Mouse (Mus musculus) kidney, embryonic 15.5 days (tissue): ENCODE data around the gene Map3k11. TPM values are rescaled to one million over a fixed set of nuclear protein-coding genes. Genes with fewer than 3 reads are reported as not detected.

Source experiments
- ATAC-seq: fragments of 200-750 bp; cut with Nextera tagmentation; replicated peaks from 2 replicates; pipeline ENCODE4 v1.8.0; 2017; ENCODE audit warnings: moderate TSS enrichment; ENCODE audit not compliant: low FRiP score
- H3K27ac ChIP-seq: fragments of 300-500 bp; sonication (generic); 2 replicates; pipeline ENCODE4 v1.5.1; 2015; ENCODE audit warnings: mild to moderate bottlenecking, inconsistent platforms
- H3K27me3 ChIP-seq: fragments of 300-500 bp; sonication (generic); 2 replicates; pipeline ENCODE4 v1.6.1; 2015; ENCODE audit warnings: inconsistent platforms
- H3K36me3 ChIP-seq: fragments of 300-500 bp; sonication (generic); 2 replicates; pipeline ENCODE4 v1.6.1; 2015; ENCODE audit warnings: inconsistent platforms
- H3K4me1 ChIP-seq: fragments of 300-500 bp; sonication (generic); 2 replicates; pipeline ENCODE4 v1.6.1; 2015; ENCODE audit warnings: inconsistent platforms
- H3K4me2 ChIP-seq: fragments of 300-500 bp; sonication (generic); 2 replicates; pipeline ENCODE4 v1.6.1; 2015; ENCODE audit warnings: moderate library complexity, mild to moderate bottlenecking, inconsistent platforms
- H3K4me3 ChIP-seq: fragments of 300-500 bp; sonication (generic); replicated peaks from 2 replicates; pipeline ENCODE4 v1.5.1; 2015; ENCODE audit warnings: mild to moderate bottlenecking, inconsistent platforms
- H3K9ac ChIP-seq: fragments of 300-500 bp; sonication (generic); 2 replicates; pipeline ENCODE4 v1.6.1; 2015; ENCODE audit warnings: mild to moderate bottlenecking, inconsistent platforms
- H3K9me3 ChIP-seq: fragments of 300-500 bp; sonication (generic); replicated peaks from 2 replicates; pipeline ENCODE4 v1.6.1; 2016; ENCODE audit warnings: inconsistent platforms
- WGBS: fragments of 180-500 bp; shearing (Covaris S2); methylation state at CpG from one replicate; pipeline ENCODE4 v1.1.7; 2015; ENCODE audit warnings: mixed read lengths; 5-methylcytosine and 5-hydroxymethylcytosine counted together
- polyA plus RNA-seq: library from polyadenylated mRNA; unstranded; fragments of >200 nt; fragmentation: Nextera tagmentation; extraction: Ambion mirVana; gene quantifications from 2 replicates; pipeline ENCODE4 v1.2.1, GENCODE M21; 2015

The Map3k11 gene
- polyA plus RNA-seq, 1 experiment from 2014 or later, result 43.2 TPM

- H3K36me3 ChIP-seq, result peaks cover 64% of the 10 kb centered on the region
- H3K4me2 ChIP-seq, result no peak overlapping the region
- 59% methylated on average over 10 of the region's 10 CpGs for WGBS
- H3K9me3 ChIP-seq, result no peaks in the 10 kb centered on the region
- ATAC-seq, result no peak
- no peaks in the 10 kb centered on the region for H3K27me3 ChIP-seq
- H3K4me3 ChIP-seq, result no peak overlapping the region
- H3K4me1 ChIP-seq, result peaks cover 46% of the 10 kb centered on the region
- H3K27ac ChIP-seq, result no peak overlapping the region
- H3K9ac ChIP-seq, result no peak overlapping the region
Observed at GRCm38 (mm10) chr19:5716955-5717354, 28.4 kb downstream of the Map3k11 start.

GRCm38 (mm10) chr19:5721233-5721632 is 32.7 kb downstream of the Map3k11 start:
- H3K4me1 ChIP-seq, result peaks cover 34% of the 10 kb centered on the region
- no peak overlapping the region for H3K27ac ChIP-seq
- no peak for ATAC-seq
- 93% methylated on average over 6 of the region's 6 CpGs for WGBS
- peaks cover 66% of the 10 kb centered on the region for H3K36me3 ChIP-seq
- H3K4me3 ChIP-seq, result no peak overlapping the region
- no peak overlapping the region for H3K9ac ChIP-seq
- H3K4me2 ChIP-seq, result no peak overlapping the region
- H3K27me3 ChIP-seq, result no peaks in the 10 kb centered on the region
- no peaks in the 10 kb centered on the region for H3K9me3 ChIP-seq

DNA sequence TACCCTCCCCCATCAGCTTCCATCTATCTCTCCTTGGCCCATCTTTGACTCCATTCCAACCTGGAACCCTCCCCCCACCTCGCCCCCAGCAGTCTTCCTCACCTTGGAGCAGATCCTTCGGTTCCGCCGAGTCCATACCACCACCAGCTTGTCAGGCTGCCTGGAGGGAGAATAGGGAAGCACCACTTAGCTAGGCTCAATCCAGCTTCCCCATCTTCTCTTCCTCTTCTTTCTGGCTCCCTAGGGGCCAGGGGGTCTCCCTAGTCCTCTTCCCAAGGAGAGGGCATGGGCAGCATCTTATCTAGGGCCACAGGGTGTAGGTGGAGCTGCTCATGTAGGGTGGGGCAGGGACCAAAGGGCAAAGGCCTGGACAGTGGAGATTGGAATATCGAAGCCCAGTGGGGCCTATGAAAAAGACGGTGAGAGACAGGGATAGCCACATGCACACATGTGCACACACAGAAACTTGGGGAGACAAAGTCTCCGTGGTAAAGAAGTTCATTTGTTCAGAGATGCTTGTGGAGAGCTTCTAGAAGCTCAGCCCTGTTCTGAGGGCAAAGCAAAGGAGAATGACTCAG is 34.4 kb downstream of the Map3k11 start:
- no peak overlapping the region for H3K4me3 ChIP-seq
- no peak overlapping the region for H3K9ac ChIP-seq
- no peaks in the 10 kb centered on the region for H3K9me3 ChIP-seq
- H3K4me1 ChIP-seq, result peaks cover 41% of the 10 kb centered on the region
- no peak for ATAC-seq
- H3K27me3 ChIP-seq, result no peaks in the 10 kb centered on the region
- peaks cover 55% of the 10 kb centered on the region for H3K36me3 ChIP-seq
- 88% methylated on average over 7 of the region's 7 CpGs for WGBS
- H3K4me2 ChIP-seq, result no peak overlapping the region
- H3K27ac ChIP-seq, result no peak overlapping the region

DNA sequence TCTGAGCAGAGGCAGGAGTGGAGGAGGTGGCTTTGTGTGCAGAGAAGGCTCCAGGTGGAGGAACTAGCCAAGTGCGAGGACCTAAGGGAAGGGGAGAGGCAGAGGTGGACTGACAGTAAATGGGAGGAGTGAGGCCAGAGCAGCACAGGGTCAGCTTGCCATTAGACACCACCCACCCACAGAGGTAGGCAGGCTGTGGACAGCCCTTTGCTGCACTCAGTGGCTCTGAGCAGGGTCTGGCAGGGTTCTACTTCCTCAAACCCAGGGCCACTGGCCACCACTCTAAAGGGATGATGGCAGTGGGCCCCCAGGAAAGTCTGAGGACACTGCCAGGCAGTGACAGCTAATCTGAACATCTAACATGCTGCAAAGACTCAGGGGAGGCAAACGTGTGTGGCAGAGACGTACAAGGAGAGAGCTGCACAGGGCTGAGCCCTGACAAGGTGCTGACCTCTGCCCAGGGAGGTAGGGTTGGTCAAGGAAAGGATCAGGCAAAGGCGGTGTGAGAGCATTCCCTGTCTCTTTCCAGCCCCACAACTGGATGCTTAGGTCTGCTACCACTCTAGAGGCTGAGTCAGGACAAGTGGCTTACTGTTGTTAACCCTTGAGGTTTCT is 35.5 kb downstream of the Map3k11 start:
- H3K36me3 ChIP-seq, result peaks cover 47% of the 10 kb centered on the region
- peak overlapping the region; percentile 87 for H3K4me2 ChIP-seq
- H3K9ac ChIP-seq, result peak overlapping the region; percentile 14; the same call in 1 of the 2 replicates
- H3K27ac ChIP-seq, result 0 out of 2 replicates have a peak overlapping the region, but pooled peaks have one; percentile 34
- no peaks in the 10 kb centered on the region for H3K9me3 ChIP-seq
- 45% methylated on average over 4 of the region's 4 CpGs for WGBS
- peak overlapping the region; percentile 97 for H3K4me3 ChIP-seq
- H3K4me1 ChIP-seq, result peaks cover 51% of the 10 kb centered on the region
- H3K27me3 ChIP-seq, result no peaks in the 10 kb centered on the region
- no peak for ATAC-seq

GRCm38 (mm10) chr19:5724549-5724941 is 36.0 kb downstream of the Map3k11 start:
- Histone ChIP-seq H3K9ac (peak overlapping the region; percentile 54; the same call in 1 of the 2 replicates), H3K27ac (peak overlapping the region; percentile 94), H3K9me3 (no peaks in the 10 kb centered on the region), H3K27me3 (no peaks in the 10 kb centered on the region), H3K4me2 (peak overlapping the region; percentile 87), H3K36me3 (peaks cover 42% of the 10 kb centered on the region), H3K4me3 (peak overlapping the region; percentile 97), H3K4me1 (peaks cover 52% of the 10 kb centered on the region)
- 50% methylated on average over 7 of the region's 7 CpGs for WGBS
- ATAC-seq, result no peak

DNA sequence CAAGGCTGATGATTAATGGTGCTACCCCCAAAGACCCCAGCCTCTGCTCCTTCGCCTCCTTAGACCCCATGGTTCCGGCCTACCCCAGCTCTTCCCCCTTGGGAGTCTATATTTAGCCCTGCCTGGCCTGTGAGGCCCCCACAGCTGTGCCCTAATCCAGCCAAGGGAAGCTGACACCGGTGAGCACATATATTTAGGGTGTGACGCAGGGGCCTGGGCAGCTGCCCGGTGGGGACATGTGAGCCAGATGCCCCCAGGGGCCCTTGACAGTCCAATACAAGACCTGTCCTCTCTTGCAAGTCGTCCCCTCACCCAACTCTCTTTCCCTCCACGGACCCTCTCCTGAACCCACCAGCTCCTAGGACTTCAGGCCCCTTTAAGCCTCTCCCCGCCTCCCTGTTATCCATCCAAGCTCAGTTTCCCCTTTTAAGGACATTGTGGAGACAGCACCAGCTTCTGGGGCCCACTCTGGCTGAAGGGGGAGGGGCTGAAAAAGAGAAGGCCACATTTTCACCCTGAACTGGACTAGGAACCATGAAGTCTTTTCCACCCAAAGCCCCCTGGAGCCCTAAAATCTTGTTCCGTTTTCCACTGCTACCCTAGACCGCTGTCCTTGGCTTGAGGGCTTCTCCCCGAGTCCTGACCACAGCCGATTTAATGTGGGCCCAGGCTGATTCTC is 36.6 kb downstream of the Map3k11 start:
- WGBS, result 49% methylated on average over 12 of the region's 12 CpGs

DNA sequence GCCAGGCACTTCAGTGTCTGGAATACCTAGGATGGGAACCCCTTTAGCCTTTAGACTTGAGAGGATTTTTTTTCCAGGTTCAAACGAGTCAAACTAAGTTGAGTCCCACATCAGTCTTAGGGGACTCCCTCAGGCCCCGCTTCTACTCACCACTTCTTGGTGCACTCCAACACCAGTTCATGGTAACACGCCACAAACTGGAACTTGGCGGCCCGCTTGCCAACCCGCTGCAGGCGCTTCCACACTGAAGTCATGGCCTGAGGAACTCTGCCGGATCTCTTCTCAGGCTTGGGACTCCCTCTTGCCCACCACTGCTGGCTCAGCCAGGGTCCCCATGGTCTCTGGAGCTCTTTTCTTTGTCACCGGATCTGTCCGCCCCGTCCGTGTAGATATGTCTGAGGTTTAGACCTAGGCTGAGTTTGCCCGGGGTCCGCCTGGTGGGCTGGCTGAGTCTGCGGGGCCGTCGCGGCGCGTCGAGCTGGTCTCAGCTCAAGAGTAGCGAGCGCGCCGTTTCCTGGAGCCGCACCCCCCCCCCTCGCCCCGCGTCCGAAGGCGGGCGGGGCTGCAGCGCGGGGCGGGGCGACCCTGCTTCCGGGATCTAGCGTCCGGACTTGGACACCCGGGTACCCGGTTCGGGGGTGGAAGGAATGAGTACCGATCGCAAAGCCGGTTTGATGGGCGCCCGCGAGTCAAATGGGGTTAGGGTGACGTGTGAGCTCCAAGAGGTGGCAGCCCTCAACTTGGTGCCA is 37.4 kb downstream of the Map3k11 start, which contains the start of gene Ehbp1l1:
TSS of gene Ehbp1l1 (minus strand) at position 551 of the 749 bp plus-strand sequence.
- WGBS, result 9% methylated on average over 45 of the region's 49 CpGs
- ATAC-seq, result 0 out of 2 replicates have a peak, but pooled peaks have one; percentile 4
- Histone ChIP-seq H3K4me1 (peaks cover 66% of the 10 kb centered on the region), H3K36me3 (peaks cover 33% of the 10 kb centered on the region), H3K4me3 (peak within 1 kb of the TSS; percentile 97), H3K9ac (peak within 1 kb of the TSS; percentile 54), H3K27me3 (no peaks in the 10 kb centered on the region), H3K27ac (peak within 1 kb of the TSS; percentile 94), H3K9me3 (no peaks in the 10 kb centered on the region), H3K4me2 (peak within 1 kb of the TSS; percentile 87)

More for the DNA sequence above, 36.6 kb downstream of the Map3k11 start:
- Histone ChIP-seq H3K9me3 (no peaks in the 10 kb centered on the region), H3K4me2 (peak overlapping the region; percentile 87), H3K27ac (peak overlapping the region; percentile 94), H3K9ac (peak overlapping the region; percentile 54), H3K36me3 (peaks cover 38% of the 10 kb centered on the region), H3K4me1 (peaks cover 58% of the 10 kb centered on the region), H3K4me3 (peak overlapping the region; percentile 97), H3K27me3 (no peaks in the 10 kb centered on the region)
- no peak for ATAC-seq

DNA sequence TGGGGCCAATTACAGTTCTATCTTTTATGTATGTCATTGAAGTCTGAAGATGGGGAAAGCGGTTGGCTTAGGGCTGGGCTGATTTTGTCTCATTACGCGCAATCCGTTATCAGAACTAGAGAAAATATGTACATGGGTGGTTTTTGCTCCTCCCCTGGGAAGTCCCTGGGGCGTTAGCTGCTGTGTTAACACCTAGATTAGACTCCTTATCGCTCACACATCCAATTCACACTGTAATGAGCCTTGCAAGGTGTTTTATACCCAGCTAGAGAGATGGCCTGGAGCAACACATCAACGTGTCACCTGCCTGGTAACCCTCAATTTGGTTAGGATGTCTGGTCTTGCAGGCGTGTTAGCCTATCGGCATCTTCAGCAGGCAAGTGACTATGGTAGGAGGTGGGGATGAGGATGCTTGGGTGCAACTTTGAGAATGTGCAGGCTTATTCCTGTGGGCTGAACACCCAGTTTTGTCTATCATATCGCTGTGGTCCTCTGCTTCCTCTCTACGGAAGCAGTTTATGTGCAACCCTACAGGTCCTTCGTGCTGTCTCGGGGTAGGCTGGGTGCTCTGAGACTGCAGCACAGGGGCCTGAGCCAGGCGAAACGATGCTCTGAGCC is 38.5 kb downstream of the Map3k11 start:
- Histone ChIP-seq H3K4me3 (peak overlapping the region; percentile 97), H3K27ac (peak overlapping the region; percentile 94), H3K36me3 (peaks cover 22% of the 10 kb centered on the region), H3K9me3 (no peaks in the 10 kb centered on the region), H3K4me2 (peak overlapping the region; percentile 87), H3K27me3 (no peaks in the 10 kb centered on the region), H3K9ac (peak overlapping the region; percentile 97), H3K4me1 (peaks cover 72% of the 10 kb centered on the region)
- no peak for ATAC-seq
- WGBS, result 69% methylated on average over 15 of the region's 15 CpGs

GRCm38 (mm10) chr19:5727701-5728100 is 39.2 kb downstream of the Map3k11 start:
- no peak for ATAC-seq
- Histone ChIP-seq H3K4me2 (peak overlapping the region; percentile 87), H3K9ac (peak overlapping the region; percentile 97), H3K36me3 (peaks cover 15% of the 10 kb centered on the region), H3K4me1 (peaks cover 73% of the 10 kb centered on the region), H3K9me3 (no peaks in the 10 kb centered on the region), H3K27ac (peak overlapping the region; percentile 94), H3K4me3 (peak overlapping the region; percentile 97), H3K27me3 (no peaks in the 10 kb centered on the region)
- WGBS, result 1% methylated on average over 14 of the region's 14 CpGs

DNA sequence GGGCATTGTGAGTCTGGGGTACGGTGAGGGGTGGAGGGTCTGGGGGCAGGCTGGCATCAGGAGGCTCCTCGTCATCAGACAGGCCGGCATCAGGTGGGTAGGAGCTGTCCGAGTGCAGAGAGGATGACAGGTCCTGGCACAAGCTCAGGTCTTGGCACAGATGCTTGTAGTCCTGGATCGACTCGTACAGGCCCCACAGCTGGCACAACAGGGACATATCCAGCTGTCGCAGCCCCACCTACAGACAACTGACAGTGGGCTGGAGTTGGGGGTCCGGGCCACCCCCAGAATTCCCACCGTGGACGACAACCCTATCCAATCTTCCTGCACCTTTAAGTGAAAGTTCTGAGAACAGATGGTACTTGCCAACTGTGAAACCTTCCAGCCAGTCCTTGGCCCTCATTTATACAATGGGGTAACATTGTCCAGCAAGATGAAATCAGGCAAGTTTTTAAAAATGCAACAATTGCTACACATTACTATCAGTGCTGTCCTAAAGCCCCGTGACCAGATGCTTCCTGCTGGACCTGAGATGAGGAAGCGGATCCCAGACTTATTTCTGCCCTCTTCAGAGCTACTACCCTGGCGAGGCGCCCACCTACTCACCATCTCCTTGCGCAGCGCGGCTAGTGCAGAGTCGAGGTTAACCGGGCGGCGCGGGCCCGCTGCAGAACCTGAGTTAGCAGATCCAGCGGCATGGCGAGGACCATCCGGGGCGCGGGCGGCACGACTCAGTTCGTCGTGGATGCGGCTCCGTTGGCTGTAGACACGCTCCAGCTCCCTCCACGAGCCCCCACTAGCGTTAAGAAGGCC is 40.3 kb downstream of the Map3k11 start:
- H3K4me1 ChIP-seq, result peaks cover 72% of the 10 kb centered on the region
- H3K4me2 ChIP-seq, result peak overlapping the region; percentile 87
- peak overlapping the region; percentile 97 for H3K9ac ChIP-seq
- 7% methylated on average over 37 of the region's 37 CpGs for WGBS
- H3K27ac ChIP-seq, result peak overlapping the region; percentile 94
- peak overlapping the region; percentile 97 for H3K4me3 ChIP-seq
- ATAC-seq, result peak; percentile 24
- no peaks in the 10 kb centered on the region for H3K27me3 ChIP-seq
- H3K9me3 ChIP-seq, result no peaks in the 10 kb centered on the region
- H3K36me3 ChIP-seq, result peaks cover 10% of the 10 kb centered on the region; the same call in 1 of the 2 replicates

DNA sequence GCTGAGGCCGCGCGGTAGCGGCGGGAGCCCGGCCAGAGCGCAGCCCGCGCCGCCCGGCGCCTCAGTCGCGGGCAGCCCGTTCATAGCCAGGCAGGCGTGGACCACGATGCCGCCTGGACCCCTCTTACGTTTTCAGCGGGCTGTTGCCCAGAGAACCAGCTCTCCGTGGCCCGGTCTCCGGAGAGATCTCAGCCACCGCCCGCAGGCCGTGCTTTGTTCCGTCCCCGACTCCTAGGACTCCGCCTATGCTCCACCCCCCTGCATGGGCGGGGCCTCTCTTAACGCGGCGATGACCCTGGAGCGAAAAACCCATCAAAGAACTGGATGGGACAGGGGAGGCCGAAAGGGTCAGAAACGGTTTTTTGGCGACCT is 40.9 kb downstream of the Map3k11 start, which contains the start of gene Fam89b:
TSS of gene Fam89b (minus strand) at position 210 of the 372 bp plus-strand sequence.
- Histone ChIP-seq H3K9me3 (no peaks in the 10 kb centered on the region), H3K27me3 (no peaks in the 10 kb centered on the region), H3K4me2 (peak within 1 kb of the TSS; percentile 87), H3K27ac (peak within 1 kb of the TSS; percentile 94), H3K9ac (peak within 1 kb of the TSS; percentile 97), H3K4me3 (peak within 1 kb of the TSS; percentile 97), H3K36me3 (peaks cover 4% of the 10 kb centered on the region; the same call in 1 of the 2 replicates), H3K4me1 (peaks cover 66% of the 10 kb centered on the region)
- WGBS, result under 1% methylated on average over 37 of the region's 37 CpGs
- peak; percentile 73 for ATAC-seq
